Mouse (Mus musculus) testis, adult 10 weeks (tissue): ENCODE data around the gene Skint1. TPM values are rescaled to one million over a fixed set of nuclear protein-coding genes. Genes with fewer than 3 reads are reported as not detected.

Experiments
- polyA plus RNA-seq: library from polyadenylated mRNA; stranded (reverse); fragments of 350-450 nt; fragmentation: Illumina TruSeq; extraction: RNeasy Lipid Tissue Mini Kit (QIAGEN cat#74804); gene quantifications from one replicate; pipeline ENCODE4 v1.2.3, GENCODE M21; 2014; ENCODE audit warnings: low read depth, low replicate concordance

Gene Skint1
- polyA plus RNA-seq = not detected

GRCm38 (mm10) chr4:112005969-112006368, at the start of gene Skint1:
Gene Skint1 (plus strand): TSS chr4:112006269.

DNA sequence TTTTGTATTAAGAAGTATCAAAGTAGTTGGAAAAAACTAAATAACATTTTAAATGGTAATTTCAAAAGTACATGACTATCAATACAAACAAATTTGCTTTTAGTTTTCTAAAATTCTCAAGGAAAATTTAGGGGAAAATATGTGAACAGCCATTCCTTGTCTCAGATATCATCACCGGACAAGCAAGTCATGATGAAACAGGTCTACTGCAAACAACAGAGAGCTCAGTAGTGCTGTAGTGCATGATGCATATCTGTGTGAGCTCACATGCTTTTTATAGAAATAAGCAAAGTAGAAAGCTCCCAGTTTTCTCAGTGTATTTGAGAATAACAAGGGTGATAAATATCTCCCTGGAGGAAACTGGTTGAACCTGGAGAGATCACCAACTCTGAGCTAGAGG, 33.4 kb upstream of the Skint1 start, which contains the start of gene Skint7:
TSS of gene Skint7 (plus strand) at position 301 of the 400 bp plus-strand sequence.

DNA sequence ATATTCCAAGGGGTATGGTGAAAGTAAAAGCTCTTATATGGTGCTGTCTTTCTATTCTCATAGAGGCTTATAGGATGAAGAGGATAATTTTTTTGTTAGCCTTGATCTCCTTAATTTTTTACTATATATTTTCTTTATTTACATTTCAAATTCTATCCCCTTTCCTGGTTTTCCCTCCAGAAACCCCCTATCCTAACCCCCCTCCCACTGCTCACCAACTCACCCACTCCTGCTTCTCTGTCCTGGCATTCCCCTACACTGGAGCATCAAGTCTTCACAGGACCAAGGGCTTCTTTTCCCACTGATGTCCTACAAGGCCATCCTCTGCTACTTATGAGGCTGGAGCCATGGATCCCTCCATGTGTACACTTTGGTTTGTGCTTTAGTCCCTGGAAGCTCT, 65.6 kb downstream of the Skint1 start, which contains the start of gene Skint4:
TSS of gene Skint4 (plus strand) at position 301 of the 400 bp plus-strand sequence.

Other genes with a start within 250 kb of the Skint1 start
- 0.57 TPM for gene Slc5a9, start 103.4 kb upstream of the Skint1 start, polyA plus RNA-seq
- 2.0 TPM for gene Skint8, start 86.9 kb upstream of the Skint1 start, polyA plus RNA-seq
- gene Skint7, start 33.3 kb upstream of the Skint1 start, polyA plus RNA-seq = not detected
- not detected for gene Skint4, start 65.7 kb downstream of the Skint1 start, polyA plus RNA-seq
- 1.1 TPM for gene Skint3, start 226.0 kb downstream of the Skint1 start, polyA plus RNA-seq